Mouse (Mus musculus) heart, embryonic 16.5 days (tissue): ENCODE data around the gene Kank4. TPM values are rescaled to one million over a fixed set of nuclear protein-coding genes. Genes with fewer than 3 reads are reported as not detected.
"Not testable (repeated sequence)": the region's sequence is repeated elsewhere in the genome, so short reads cannot be mapped to it uniquely, and the experiment has no call there.

Experiments
- ATAC-seq: fragments of 200-750 bp; cut with Nextera tagmentation; replicated peaks from 2 replicates; pipeline ENCODE4 v1.8.0; 2017; ENCODE audit warnings: moderate number of reproducible peaks; ENCODE audit not compliant: insufficient read depth, low FRiP score; ENCODE audit errors: extremely low read depth
- H3K27ac ChIP-seq: fragments of 300-500 bp; sonication (generic); 2 replicates; pipeline ENCODE4 v1.5.1; 2014; ENCODE audit warnings: mild to moderate bottlenecking, low read length, control low read depth, moderate library complexity
- H3K27me3 ChIP-seq: fragments of 300-500 bp; sonication (generic); 2 replicates; pipeline ENCODE4 v1.6.1; 2014; ENCODE audit warnings: low read length, mixed read lengths; ENCODE audit not compliant: control insufficient read depth, insufficient read depth
- H3K36me3 ChIP-seq: fragments of 300-500 bp; sonication (generic); 2 replicates; pipeline ENCODE4 v1.6.1; 2014; ENCODE audit not compliant: control insufficient read depth, insufficient read depth
- H3K4me1 ChIP-seq: fragments of 300-500 bp; sonication (generic); 2 replicates; pipeline ENCODE4 v1.6.1; 2014; ENCODE audit warnings: low read length, mixed read lengths; ENCODE audit not compliant: control insufficient read depth, insufficient read depth
- H3K4me2 ChIP-seq: fragments of 300-500 bp; sonication (generic); 2 replicates; pipeline ENCODE4 v1.6.1; 2014; ENCODE audit warnings: low read depth, mild to moderate bottlenecking, control low read depth, low read length
- H3K4me3 ChIP-seq: fragments of 300-500 bp; sonication (generic); 2 replicates; pipeline ENCODE4 v1.5.1; 2014; ENCODE audit warnings: mild to moderate bottlenecking, control low read depth, low read length
- H3K9ac ChIP-seq: fragments of 300-500 bp; sonication (generic); 2 replicates; pipeline ENCODE4 v1.6.1; 2014; ENCODE audit warnings: low read length, control low read depth
- H3K9me3 ChIP-seq: fragments of 300-500 bp; sonication (generic); replicated peaks from 2 replicates; pipeline ENCODE4 v1.6.1; 2016; ENCODE audit warnings: low read length; ENCODE audit not compliant: control insufficient read depth
- WGBS: fragments of 180-500 bp; shearing (Covaris S2); extraction: QIAGEN DNeasy Blood & Tissue Kit; methylation state at CpG from one replicate; pipeline ENCODE4 v1.1.7; 2014; 5-methylcytosine and 5-hydroxymethylcytosine counted together
- polyA plus RNA-seq: library from polyadenylated mRNA; unstranded; fragments of >200 nt; fragmentation: Nextera tagmentation; extraction: Ambion mirVana; gene quantifications from 2 replicates; pipeline ENCODE4 v1.2.1, GENCODE M21; 2015

The Kank4 gene
- polyA plus RNA-seq, 1 experiment from 2014 or later: 0.50 TPM

DNA sequence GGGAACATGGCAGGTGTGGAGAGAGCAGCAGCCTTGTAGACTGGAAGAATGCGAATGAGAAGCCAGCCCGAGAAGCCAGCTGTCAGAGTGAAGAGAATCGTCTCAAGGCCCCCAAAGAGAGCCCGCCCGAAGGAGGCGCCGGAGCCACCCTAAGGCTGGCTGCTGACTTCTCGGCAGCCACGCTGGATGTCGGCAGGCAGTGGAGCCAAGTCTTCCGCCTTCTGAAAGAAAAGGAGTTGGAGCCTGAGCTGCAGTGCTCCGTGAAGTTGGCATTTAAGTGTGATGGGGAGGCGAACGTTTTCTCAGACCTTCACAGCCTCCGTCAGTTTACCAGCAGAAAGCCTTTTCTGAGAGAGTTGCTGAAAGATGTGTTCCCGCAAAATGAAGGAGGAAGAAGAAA is 83.7 kb downstream of the Kank4 start:
- H3K9me3 ChIP-seq: no peaks in the 10 kb centered on the region

DNA sequence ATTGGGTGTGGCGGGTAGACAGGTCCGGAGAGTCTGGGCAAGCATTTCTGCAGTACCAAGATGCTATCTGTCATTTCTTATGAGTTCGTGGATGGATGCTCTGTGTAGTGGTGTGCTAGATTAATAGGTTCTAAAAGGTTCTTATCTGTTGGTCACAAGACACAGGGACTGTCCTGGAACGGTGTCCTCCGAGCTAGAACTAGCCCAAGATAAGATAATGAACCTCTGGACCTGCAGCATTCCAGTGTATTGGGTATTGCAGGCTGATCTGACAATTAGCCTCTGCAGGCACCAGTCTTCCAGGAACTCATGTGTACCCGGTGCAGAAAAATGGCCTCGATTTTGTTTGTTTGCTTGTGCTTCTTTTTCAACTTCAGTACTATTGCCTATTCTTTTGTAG is 88.6 kb downstream of the Kank4 start:
- Histone ChIP-seq H3K9me3 (no peaks in the 10 kb centered on the region), H3K4me3 (no peak overlapping the region), H3K27me3 (peaks cover 12% of the 10 kb centered on the region), H3K4me1 (peaks cover 13% of the 10 kb centered on the region), H3K9ac (no peak overlapping the region), H3K4me2 (no peak overlapping the region; the same call in 1 of the 2 replicates), H3K27ac (no peak overlapping the region), H3K36me3 (no peaks in the 10 kb centered on the region)
- WGBS: 46% methylated on average over 7 of the region's 7 CpGs
- ATAC-seq: no peak

More for the DNA sequence above, 83.7 kb downstream of the Kank4 start:
- H3K27me3 ChIP-seq: peaks cover 5% of the 10 kb centered on the region
- no peak overlapping the region for H3K4me2 ChIP-seq
- no peaks in the 10 kb centered on the region for H3K36me3 ChIP-seq
- no peak for ATAC-seq
- no peak overlapping the region for H3K27ac ChIP-seq
- no peak overlapping the region for H3K4me3 ChIP-seq
- WGBS: 93% methylated on average over 16 of the region's 16 CpGs
- no peak overlapping the region for H3K9ac ChIP-seq
- H3K4me1 ChIP-seq: no peaks in the 10 kb centered on the region

- Histone ChIP-seq H3K9ac (peak overlapping the region; percentile 51), H3K9me3 (no peaks in the 10 kb centered on the region), H3K27ac (no peak overlapping the region), H3K4me3 (peak overlapping the region; percentile 40), H3K4me2 (peak overlapping the region; percentile 62), H3K27me3 (peaks cover 12% of the 10 kb centered on the region), H3K36me3 (no peaks in the 10 kb centered on the region), H3K4me1 (peaks cover 13% of the 10 kb centered on the region)
- 4% methylated on average over 10 of the region's 10 CpGs for WGBS
- no peak for ATAC-seq
These were observed 89.4 kb downstream of the Kank4 start for GRCm38 (mm10) chr4:98727959-98728347.

DNA sequence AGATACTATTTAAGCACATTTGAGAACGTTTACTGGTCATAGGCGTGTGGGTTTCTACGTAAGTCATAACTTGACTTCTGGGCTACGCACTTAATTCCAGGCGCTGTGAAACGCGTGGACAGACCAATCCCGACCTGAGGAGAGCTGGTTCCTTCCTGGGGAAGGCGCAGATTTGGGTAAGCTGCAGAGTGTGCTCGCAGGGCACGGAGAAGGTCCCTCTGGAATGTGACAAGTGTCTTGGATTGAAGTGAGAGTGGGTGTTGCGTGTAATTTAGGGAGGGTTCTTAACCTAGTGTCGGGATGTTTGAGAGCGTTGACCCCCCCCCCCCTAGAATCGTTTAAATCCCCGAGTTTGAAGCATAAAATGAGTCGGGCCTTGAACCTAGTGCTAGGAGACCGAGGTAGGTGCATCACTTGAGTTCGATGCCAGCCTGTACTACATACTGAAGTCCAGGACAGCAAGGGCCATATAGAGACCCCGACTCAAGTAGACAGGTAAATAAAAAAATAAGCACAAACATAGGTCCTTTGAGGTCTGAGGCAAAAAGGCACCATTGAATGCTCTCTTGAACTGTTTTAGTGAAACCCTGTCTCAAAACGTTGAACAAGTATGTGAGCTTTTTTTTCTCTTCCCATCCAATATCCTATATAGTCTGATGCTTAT is 89.9 kb downstream of the Kank4 start:
- Histone ChIP-seq H3K36me3 (no peaks in the 10 kb centered on the region), H3K27ac (no peak overlapping the region), H3K4me3 (peak overlapping the region; percentile 40), H3K4me1 (peaks cover 13% of the 10 kb centered on the region), H3K9me3 (no peaks in the 10 kb centered on the region), H3K4me2 (peak overlapping the region; percentile 62), H3K27me3 (peaks cover 12% of the 10 kb centered on the region), H3K9ac (peak overlapping the region; percentile 39; the same call in 1 of the 2 replicates)
- 4% methylated on average over 21 of the region's 21 CpGs for WGBS
- ATAC-seq: no peak

DNA sequence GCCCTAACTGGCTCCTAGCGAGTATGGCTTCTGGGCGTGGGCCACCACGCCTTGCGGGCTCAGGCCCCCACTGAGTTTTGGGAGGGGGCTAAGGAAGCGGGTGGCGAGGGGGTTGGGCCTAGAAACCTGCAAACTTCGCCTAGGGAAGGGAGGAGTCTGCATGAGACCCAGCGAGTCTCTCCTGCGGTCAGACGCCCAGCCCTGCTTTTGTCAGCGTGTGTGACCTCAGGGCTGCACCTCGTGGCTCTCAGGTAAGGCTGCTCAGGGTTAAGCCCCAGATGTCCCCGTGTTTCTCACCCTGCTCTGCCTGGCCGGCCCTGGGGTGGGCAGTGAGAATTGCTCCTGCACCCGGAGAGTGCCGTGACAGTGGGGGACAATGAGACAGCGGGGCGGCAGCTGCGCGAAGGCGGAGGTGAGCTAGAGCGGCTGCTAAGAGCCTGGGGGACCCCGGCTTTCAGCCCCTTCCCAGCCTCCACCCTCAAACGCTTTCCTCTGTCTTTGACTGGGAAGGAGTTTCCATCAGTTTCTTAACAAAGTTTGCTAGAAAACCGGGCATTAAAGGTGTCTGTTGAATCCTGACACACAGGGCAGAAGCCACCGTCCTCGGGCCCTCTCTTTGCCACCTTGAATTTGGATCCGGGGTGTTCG is 90.6 kb downstream of the Kank4 start, which contains the start of gene L1td1:
TSS of gene L1td1 (plus strand) at position 145 of the 648 bp plus-strand sequence.
- Histone ChIP-seq H3K36me3 (no peaks in the 10 kb centered on the region), H3K9ac (peak within 1 kb of the TSS; percentile 39), H3K4me1 (peaks cover 13% of the 10 kb centered on the region), H3K9me3 (no peaks in the 10 kb centered on the region), H3K27ac (no peak within 1 kb of the TSS), H3K27me3 (peaks cover 12% of the 10 kb centered on the region), H3K4me2 (peak within 1 kb of the TSS; percentile 62), H3K4me3 (peak within 1 kb of the TSS; percentile 40)
- 11% methylated on average over 29 of the region's 29 CpGs for WGBS
- no peak for ATAC-seq

GRCm38 (mm10) chr4:98725439-98725838 is 91.9 kb downstream of the Kank4 start:
- no peak overlapping the region for H3K4me2 ChIP-seq
- no peak overlapping the region for H3K4me3 ChIP-seq
- H3K27me3 ChIP-seq: peaks cover 12% of the 10 kb centered on the region
- WGBS: 34% methylated on average over 4 of the region's 4 CpGs
- H3K9ac ChIP-seq: no peak overlapping the region
- no peaks in the 10 kb centered on the region for H3K9me3 ChIP-seq
- H3K36me3 ChIP-seq: no peaks in the 10 kb centered on the region
- ATAC-seq: no peak
- peaks cover 13% of the 10 kb centered on the region for H3K4me1 ChIP-seq
- no peak overlapping the region for H3K27ac ChIP-seq

GRCm38 (mm10) chr4:98724682-98725081 is 92.7 kb downstream of the Kank4 start:
- not testable (repeated sequence) for H3K36me3 ChIP-seq, H3K27ac ChIP-seq, H3K4me3 ChIP-seq, H3K9ac ChIP-seq, H3K9me3 ChIP-seq, ATAC-seq, H3K4me2 ChIP-seq
- Histone ChIP-seq H3K27me3 (peaks cover 12% of the 10 kb centered on the region), H3K4me1 (peaks cover 13% of the 10 kb centered on the region)
- WGBS: 89% methylated on average over 1 of the region's 1 CpGs

- WGBS: 15% methylated on average over 8 of the region's 8 CpGs
- ATAC-seq: no peak
- no peak overlapping the region for H3K4me2 ChIP-seq
- H3K27ac ChIP-seq: no peak overlapping the region
- H3K4me3 ChIP-seq: no peak overlapping the region
- H3K9ac ChIP-seq: no peak overlapping the region
- no peaks in the 10 kb centered on the region for H3K9me3 ChIP-seq
- H3K4me1 ChIP-seq: peaks cover 5% of the 10 kb centered on the region
- no peaks in the 10 kb centered on the region for H3K36me3 ChIP-seq
- peaks cover under 1% of the 10 kb centered on the region; the same call in 1 of the 2 replicates for H3K27me3 ChIP-seq
These were observed 94.9 kb downstream of the Kank4 start for GRCm38 (mm10) chr4:98722454-98722853.

DNA sequence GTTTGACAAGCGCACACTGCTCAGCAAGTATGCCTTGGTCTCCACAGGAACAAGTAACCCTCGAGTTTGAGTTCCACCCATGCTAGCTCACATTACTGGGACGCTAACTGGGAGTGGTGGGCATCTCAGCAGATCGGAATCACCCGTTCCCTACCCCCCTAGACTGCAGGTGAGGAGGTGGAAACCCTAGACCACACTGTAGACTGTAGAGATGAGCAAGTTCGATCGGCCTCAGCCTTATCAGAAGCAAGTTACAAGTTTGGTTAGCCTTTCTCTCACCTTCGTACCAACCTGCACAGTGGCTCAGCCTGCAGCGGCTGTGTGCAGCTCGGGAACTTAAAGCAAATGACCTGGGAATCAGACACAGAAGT is 98.8 kb downstream of the Kank4 start:
- H3K4me1 ChIP-seq: no peaks in the 10 kb centered on the region
- H3K9me3 ChIP-seq: no peaks in the 10 kb centered on the region
- H3K27ac ChIP-seq: no peak overlapping the region
- no peak for ATAC-seq
- no peaks in the 10 kb centered on the region for H3K36me3 ChIP-seq
- H3K4me3 ChIP-seq: no peak overlapping the region
- no peak overlapping the region for H3K9ac ChIP-seq
- H3K27me3 ChIP-seq: no peaks in the 10 kb centered on the region
- 76% methylated on average over 10 of the region's 10 CpGs for WGBS
- H3K4me2 ChIP-seq: no peak overlapping the region
